Mouse (Mus musculus): ENCODE results near the gene Cyp1a2.
A peak's percentile ranks its signal among the peaks of the same experiment; 100 is the strongest.

Gene Cyp1a2

GRCm38 (mm10) chr9:57644944-57645893, 38.3 kb downstream of the Cyp1a2 start:
- DNase-seq: peak; percentile 96 to 97

- DNase-seq: peak in 1 of 2 experiments; percentile 44
Observed at GRCm38 (mm10) chr9:57644442-57644943, 39.0 kb downstream of the Cyp1a2 start.

GRCm38 (mm10) chr9:57643856-57644180, 39.7 kb downstream of the Cyp1a2 start:
- no peak for DNase-seq

GRCm38 (mm10) chr9:57643169-57643855, 40.2 kb downstream of the Cyp1a2 start:
- peak in 1 of 2 experiments; percentile 42 for DNase-seq

- peak in 1 of 2 experiments; percentile 27 for DNase-seq
Observed at GRCm38 (mm10) chr9:57641775-57642550, 41.5 kb downstream of the Cyp1a2 start.

- no peak for DNase-seq
Observed at GRCm38 (mm10) chr9:57641022-57641421, 42.5 kb downstream of the Cyp1a2 start.

- peak; percentile 90 to 92 for DNase-seq
Observed at GRCm38 (mm10) chr9:57640384-57640783, 43.1 kb downstream of the Cyp1a2 start.

- DNase-seq: no peak
Observed at GRCm38 (mm10) chr9:57639661-57640328, 43.7 kb downstream of the Cyp1a2 start.

- DNase-seq: peak; percentile 51 to 55
Observed at GRCm38 (mm10) chr9:57638651-57639459, 44.6 kb downstream of the Cyp1a2 start.

GRCm38 (mm10) chr9:57637741-57638322, 45.7 kb downstream of the Cyp1a2 start:
- peak; percentile 78 to 83 for DNase-seq

GRCm38 (mm10) chr9:57637272-57637671, 46.2 kb downstream of the Cyp1a2 start:
- DNase-seq: no peak

- peak; percentile 57 to 62 for DNase-seq
Observed at GRCm38 (mm10) chr9:57633481-57634024, 50.0 kb downstream of the Cyp1a2 start.

GRCm38 (mm10) chr9:57629118-57629874, 54.2 kb downstream of the Cyp1a2 start:
- DNase-seq: peak; percentile 90 to 91

GRCm38 (mm10) chr9:57628717-57629116, 54.8 kb downstream of the Cyp1a2 start:
- no peak for DNase-seq

GRCm38 (mm10) chr9:57627892-57628291, 55.6 kb downstream of the Cyp1a2 start:
- no peak for DNase-seq

- no peak for DNase-seq
Observed at GRCm38 (mm10) chr9:57627191-57627590, 56.3 kb downstream of the Cyp1a2 start.

All from B cell, adult 2 months (primary cell).